Mouse (Mus musculus) brain, adult 10 weeks (tissue): ENCODE results near the gene Olfr1311. TPM values are rescaled to one million over a fixed set of nuclear protein-coding genes. Genes with fewer than 3 reads are reported as not detected.

ENCODE experiments used
- polyA plus RNA-seq: library from polyadenylated mRNA; stranded (reverse); fragments of 350-450 nt; fragmentation: Illumina TruSeq; extraction: RNeasy Lipid Tissue Mini Kit (QIAGEN cat#74804); gene quantifications from one replicate; pipeline ENCODE4 v1.2.3, GENCODE M21; 2015; ENCODE audit warnings: low read depth, low replicate concordance

The Olfr1311 gene
- polyA plus RNA-seq, result not detected

DNA sequence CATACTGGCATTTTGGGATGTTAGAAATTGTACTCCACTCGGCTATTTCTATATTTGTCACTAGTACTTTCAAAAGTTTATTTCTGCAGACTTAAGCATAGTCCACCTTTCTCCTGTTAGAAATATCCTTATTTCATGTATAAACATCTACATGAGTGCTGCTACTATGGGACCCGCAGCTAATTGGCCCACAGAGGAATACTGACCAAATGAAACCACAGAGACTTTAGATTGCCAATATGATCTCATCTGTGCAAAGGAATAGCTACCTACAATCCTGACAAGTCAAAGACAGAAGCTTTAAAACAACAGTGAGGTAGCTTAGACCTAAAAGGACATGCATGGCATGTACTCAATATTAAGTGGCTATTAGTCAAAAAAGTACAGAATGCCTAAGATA is at the start of gene Olfr1311:
Olfr1311 (minus strand) TSS at position 101 of the 400 bp plus-strand sequence.

DNA sequence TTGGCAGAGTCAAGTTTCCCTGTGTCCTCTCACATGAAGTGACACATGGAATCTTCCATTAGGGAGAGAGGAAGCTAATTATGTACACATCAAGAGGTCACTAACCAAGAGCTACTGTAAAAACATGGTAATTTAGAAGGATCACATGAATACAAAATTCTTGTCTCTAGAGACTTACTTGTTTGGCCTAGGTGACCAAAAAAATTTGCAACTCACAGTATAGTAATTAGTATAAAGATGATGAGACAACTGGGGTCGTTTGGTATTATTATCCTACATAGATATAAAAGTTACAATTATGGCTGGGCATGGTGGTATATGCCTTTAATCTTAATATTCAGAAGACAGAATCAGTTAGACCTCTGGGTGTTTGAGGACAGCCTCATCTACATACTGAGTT is 25.9 kb upstream of the Olfr1311 start, which contains the start of gene Olfr1312:
Olfr1312 (minus strand) TSS at position 101 of the 400 bp plus-strand sequence.

DNA sequence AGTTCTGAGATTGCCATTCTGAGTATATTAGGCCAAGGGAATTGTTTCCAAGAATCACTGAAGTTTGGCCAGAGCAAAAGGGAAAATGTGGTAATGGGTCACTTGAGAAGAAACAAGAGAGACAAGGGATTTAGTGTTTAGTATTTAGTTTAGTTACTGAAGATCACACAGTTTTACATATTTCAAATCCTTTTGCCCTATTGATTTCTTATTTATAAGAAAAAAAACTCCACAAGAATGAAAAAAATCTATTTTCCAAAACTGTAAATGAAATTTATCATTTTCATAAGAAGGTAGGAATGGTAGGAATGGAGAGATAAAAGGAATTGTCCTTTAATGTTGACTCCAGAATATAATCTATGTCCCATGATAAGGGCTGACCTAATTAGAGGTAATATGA is 11.6 kb downstream of the Olfr1311 start, which contains the start of gene Olfr1310:
Olfr1310 (minus strand) TSS at position 101 of the 400 bp plus-strand sequence.

DNA sequence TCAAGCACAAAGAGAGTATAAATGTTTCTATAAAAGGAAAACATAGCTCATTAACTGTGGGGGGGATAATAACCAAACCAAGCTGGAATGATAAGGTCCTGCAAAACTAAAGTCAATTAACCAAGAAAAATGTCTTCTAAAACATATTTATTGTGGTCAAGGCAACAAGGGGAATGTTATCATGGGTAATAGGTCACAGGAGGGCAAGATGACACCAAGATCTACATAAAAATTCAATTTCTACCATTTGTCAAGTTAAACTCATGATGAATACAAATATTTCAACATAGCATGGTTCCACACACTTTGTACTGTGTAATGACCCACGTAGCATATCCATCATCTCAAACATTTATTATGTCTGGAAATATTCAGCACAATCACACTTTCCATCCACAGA is 34.0 kb downstream of the Olfr1311 start, which contains the start of gene Olfr1309:
Olfr1309 (minus strand) TSS at position 101 of the 400 bp plus-strand sequence.

Other genes with a start within 250 kb of the Olfr1311 start
- gene Olfr1302, start 247.0 kb downstream of the Olfr1311 start, polyA plus RNA-seq, result not detected
- not detected for gene Olfr1303, start 204.1 kb downstream of the Olfr1311 start, polyA plus RNA-seq
- not detected for gene Olfr1305, start 147.3 kb downstream of the Olfr1311 start, polyA plus RNA-seq
- not detected for gene Olfr1306, start 108.1 kb downstream of the Olfr1311 start, polyA plus RNA-seq
- not detected for gene Olfr1307, start 75.0 kb downstream of the Olfr1311 start, polyA plus RNA-seq
- not detected for gene Olfr1308, start 59.5 kb downstream of the Olfr1311 start, polyA plus RNA-seq
- gene Olfr1309, start 34.1 kb downstream of the Olfr1311 start, polyA plus RNA-seq, result not detected
- not detected for gene Olfr1310, start 11.7 kb downstream of the Olfr1311 start, polyA plus RNA-seq
- not detected for gene Olfr1312, start 25.8 kb upstream of the Olfr1311 start, polyA plus RNA-seq
- gene Olfr1313, start 53.4 kb upstream of the Olfr1311 start, polyA plus RNA-seq, result not detected
- gene Olfr1314, start 72.4 kb upstream of the Olfr1311 start, polyA plus RNA-seq, result not detected
- gene Olfr1315-ps1, start 91.0 kb upstream of the Olfr1311 start, polyA plus RNA-seq, result not detected
- not detected for gene Olfr1316, start 110.6 kb upstream of the Olfr1311 start, polyA plus RNA-seq
- gene Olfr1317, start 115.9 kb upstream of the Olfr1311 start, polyA plus RNA-seq, result not detected
- gene Olfr1318, start 129.8 kb upstream of the Olfr1311 start, polyA plus RNA-seq, result not detected
- gene Lpcat4, start 215.1 kb upstream of the Olfr1311 start, polyA plus RNA-seq, result 120 TPM
- gene Nutm1, start 234.9 kb upstream of the Olfr1311 start, polyA plus RNA-seq, result not detected
- gene Nop10, start 237.5 kb upstream of the Olfr1311 start, polyA plus RNA-seq, result 93.6 TPM
- gene Slc12a6, start 241.4 kb upstream of the Olfr1311 start, polyA plus RNA-seq, result 75.7 TPM
- 1.1 TPM for gene Gm21985, start 241.9 kb upstream of the Olfr1311 start, polyA plus RNA-seq